Mouse (Mus musculus): ENCODE results near the gene Pcgf2. TPM values are rescaled to one million over a fixed set of nuclear protein-coding genes. Genes with fewer than 3 reads are reported as not detected.

Gene Pcgf2
- polyA plus RNA-seq, 1 experiment from 2014 or later, result 25.8 TPM

GRCm38 (mm10) chr11:97663528-97664338 is 36.6 kb downstream of the Pcgf2 start:
- ATAC-seq (ENCODE audit: low read depth), result 0 out of 2 replicates have a peak, but pooled peaks have one; percentile 20
- Histone ChIP-seq H3K4me1 (ENCODE audit: control insufficient read depth, insufficient read depth, low read length) (peaks cover 25% of the 10 kb centered on the region), H3K9me3 (ENCODE audit: control insufficient read depth, low read length) (no peaks in the 10 kb centered on the region), H3K4me3 (ENCODE audit: low read depth, low read length) (peak overlapping the region; percentile 82), H3K27ac (ENCODE audit: low read depth, low read length) (peak overlapping the region; percentile 80), H3K9ac (replicated peaks; ENCODE audit: low read depth, low read length) (peak overlapping the region; percentile 78), H3K36me3 (ENCODE audit: control insufficient read depth, insufficient read depth, low read length) (0 out of 2 replicates have a peak, but pooled peaks cover 5% of the 10 kb centered on the region), H3K4me2 (ENCODE audit: low read depth, low read length) (peak overlapping the region; percentile 83), H3K27me3 (ENCODE audit: control insufficient read depth, insufficient read depth, low read length) (peaks cover 13% of the 10 kb centered on the region)
- WGBS, result under 1% methylated on average over 35 of the region's 57 CpGs

DNA sequence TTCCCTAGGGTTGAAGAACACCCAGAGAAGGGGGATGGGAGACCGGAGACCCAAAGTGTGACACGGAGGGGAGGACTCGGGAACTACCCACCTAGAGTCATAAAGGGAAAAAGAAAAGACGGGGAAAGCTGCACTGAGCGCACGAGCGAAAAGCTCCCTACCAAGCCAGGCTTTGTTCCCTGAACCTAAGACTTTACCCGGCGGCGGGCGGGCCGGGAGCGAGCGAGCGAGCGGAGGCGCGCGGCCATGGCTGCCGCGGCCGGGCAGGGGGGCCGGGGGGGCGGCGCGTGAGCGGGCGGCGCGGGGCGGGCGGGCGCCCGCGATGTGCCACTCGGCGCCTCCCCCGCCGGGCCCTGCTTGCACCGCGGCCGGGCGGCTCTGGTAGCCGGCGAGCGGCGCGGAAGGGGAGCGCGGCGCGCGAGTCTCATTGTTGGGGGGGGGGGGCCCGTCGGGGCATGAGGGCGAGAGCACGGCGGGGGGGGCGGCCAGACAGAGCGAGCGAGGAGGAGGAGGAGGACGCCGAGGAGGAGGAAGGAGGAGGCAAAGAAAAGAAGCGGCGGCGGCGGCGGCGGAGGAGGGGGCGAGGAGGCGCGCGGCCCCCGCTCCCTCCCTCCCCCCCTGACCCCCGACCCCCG is 37.3 kb downstream of the Pcgf2 start, which contains the start of gene Mllt6:
Gene Mllt6, plus strand, starts transcription at position 522 of the 635 bp plus-strand sequence.
- Histone ChIP-seq H3K9me3 (ENCODE audit: control insufficient read depth, low read length) (no peaks in the 10 kb centered on the region), H3K36me3 (ENCODE audit: control insufficient read depth, insufficient read depth, low read length) (no peaks in the 10 kb centered on the region), H3K4me1 (ENCODE audit: control insufficient read depth, insufficient read depth, low read length) (peaks cover 25% of the 10 kb centered on the region), H3K27me3 (ENCODE audit: control insufficient read depth, insufficient read depth, low read length) (peaks cover 13% of the 10 kb centered on the region), H3K27ac (ENCODE audit: low read depth, low read length) (peak within 1 kb of the TSS; percentile 80), H3K9ac (replicated peaks; ENCODE audit: low read depth, low read length) (peak within 1 kb of the TSS; percentile 78), H3K4me2 (ENCODE audit: low read depth, low read length) (peak within 1 kb of the TSS; percentile 83), H3K4me3 (ENCODE audit: low read depth, low read length) (peak within 1 kb of the TSS; percentile 82)
- peak; percentile 64 for ATAC-seq (ENCODE audit: low read depth)
- under 1% methylated on average over 26 of the region's 76 CpGs for WGBS

- Histone ChIP-seq H3K27me3 (ENCODE audit: control insufficient read depth, insufficient read depth, low read length) (peaks cover 13% of the 10 kb centered on the region), H3K36me3 (ENCODE audit: control insufficient read depth, insufficient read depth, low read length) (no peaks in the 10 kb centered on the region), H3K4me3 (ENCODE audit: low read depth, low read length) (peak overlapping the region; percentile 82; the same call in 1 of the 2 replicates), H3K9ac (replicated peaks; ENCODE audit: low read depth, low read length) (no peak overlapping the region), H3K4me1 (ENCODE audit: control insufficient read depth, insufficient read depth, low read length) (peaks cover 25% of the 10 kb centered on the region), H3K27ac (ENCODE audit: low read depth, low read length) (no peak overlapping the region), H3K4me2 (ENCODE audit: low read depth, low read length) (peak overlapping the region; percentile 83), H3K9me3 (ENCODE audit: control insufficient read depth, low read length) (no peaks in the 10 kb centered on the region)
- no peak for ATAC-seq (ENCODE audit: low read depth)
- under 1% methylated on average over 21 of the region's 21 CpGs for WGBS
Measured at GRCm38 (mm10) chr11:97662207-97662892, 37.9 kb downstream of the Pcgf2 start.

- peaks cover 25% of the 10 kb centered on the region for H3K4me1 ChIP-seq (ENCODE audit: control insufficient read depth, insufficient read depth, low read length)
Measured at GRCm38 (mm10) chr11:97661648-97662133, 38.6 kb downstream of the Pcgf2 start.

GRCm38 (mm10) chr11:97660734-97661647 is 39.3 kb downstream of the Pcgf2 start:
- WGBS, result 2% methylated on average over 27 of the region's 27 CpGs
- Histone ChIP-seq H3K4me2 (ENCODE audit: low read depth, low read length) (peak overlapping the region; percentile 83), H3K4me3 (ENCODE audit: low read depth, low read length) (peak overlapping the region; percentile 82), H3K9ac (replicated peaks; ENCODE audit: low read depth, low read length) (peak overlapping the region; percentile 78; the same call in 1 of the 2 replicates), H3K27ac (ENCODE audit: low read depth, low read length) (no peak overlapping the region), H3K4me1 (ENCODE audit: control insufficient read depth, insufficient read depth, low read length) (peaks cover 25% of the 10 kb centered on the region), H3K36me3 (ENCODE audit: control insufficient read depth, insufficient read depth, low read length) (no peaks in the 10 kb centered on the region), H3K27me3 (ENCODE audit: control insufficient read depth, insufficient read depth, low read length) (peaks cover 13% of the 10 kb centered on the region), H3K9me3 (ENCODE audit: control insufficient read depth, low read length) (no peaks in the 10 kb centered on the region)
- ATAC-seq (ENCODE audit: low read depth), result no peak

More at GRCm38 (mm10) chr11:97661648-97662133, 38.6 kb downstream of the Pcgf2 start:
- Histone ChIP-seq H3K36me3 (ENCODE audit: control insufficient read depth, insufficient read depth, low read length) (no peaks in the 10 kb centered on the region), H3K27me3 (ENCODE audit: control insufficient read depth, insufficient read depth, low read length) (peaks cover 13% of the 10 kb centered on the region), H3K9me3 (ENCODE audit: control insufficient read depth, low read length) (no peaks in the 10 kb centered on the region), H3K27ac (ENCODE audit: low read depth, low read length) (no peak overlapping the region), H3K4me2 (ENCODE audit: low read depth, low read length) (peak overlapping the region; percentile 83), H3K9ac (replicated peaks; ENCODE audit: low read depth, low read length) (no peak overlapping the region), H3K4me3 (ENCODE audit: low read depth, low read length) (peak overlapping the region; percentile 82; the same call in 1 of the 2 replicates)
- ATAC-seq (ENCODE audit: low read depth), result no peak
- under 1% methylated on average over 18 of the region's 20 CpGs for WGBS

- H3K27me3 ChIP-seq (ENCODE audit: control insufficient read depth, insufficient read depth, low read length), result peaks cover 13% of the 10 kb centered on the region
- H3K27ac ChIP-seq (ENCODE audit: low read depth, low read length), result peak overlapping the region; percentile 66; the same call in 1 of the 2 replicates
- under 1% methylated on average over 61 of the region's 78 CpGs for WGBS
- H3K4me1 ChIP-seq (ENCODE audit: control insufficient read depth, insufficient read depth, low read length), result peaks cover 25% of the 10 kb centered on the region
- no peaks in the 10 kb centered on the region for H3K9me3 ChIP-seq (ENCODE audit: control insufficient read depth, low read length)
- H3K36me3 ChIP-seq (ENCODE audit: control insufficient read depth, insufficient read depth, low read length), result no peaks in the 10 kb centered on the region
- peak; percentile 87 for ATAC-seq (ENCODE audit: low read depth)
- H3K4me2 ChIP-seq (ENCODE audit: low read depth, low read length), result peak overlapping the region; percentile 83
- peak overlapping the region; percentile 78 for H3K9ac ChIP-seq (replicated peaks; ENCODE audit: low read depth, low read length)
- H3K4me3 ChIP-seq (ENCODE audit: low read depth, low read length), result peak overlapping the region; percentile 68
Measured at GRCm38 (mm10) chr11:97659990-97660714, 40.1 kb downstream of the Pcgf2 start.

DNA sequence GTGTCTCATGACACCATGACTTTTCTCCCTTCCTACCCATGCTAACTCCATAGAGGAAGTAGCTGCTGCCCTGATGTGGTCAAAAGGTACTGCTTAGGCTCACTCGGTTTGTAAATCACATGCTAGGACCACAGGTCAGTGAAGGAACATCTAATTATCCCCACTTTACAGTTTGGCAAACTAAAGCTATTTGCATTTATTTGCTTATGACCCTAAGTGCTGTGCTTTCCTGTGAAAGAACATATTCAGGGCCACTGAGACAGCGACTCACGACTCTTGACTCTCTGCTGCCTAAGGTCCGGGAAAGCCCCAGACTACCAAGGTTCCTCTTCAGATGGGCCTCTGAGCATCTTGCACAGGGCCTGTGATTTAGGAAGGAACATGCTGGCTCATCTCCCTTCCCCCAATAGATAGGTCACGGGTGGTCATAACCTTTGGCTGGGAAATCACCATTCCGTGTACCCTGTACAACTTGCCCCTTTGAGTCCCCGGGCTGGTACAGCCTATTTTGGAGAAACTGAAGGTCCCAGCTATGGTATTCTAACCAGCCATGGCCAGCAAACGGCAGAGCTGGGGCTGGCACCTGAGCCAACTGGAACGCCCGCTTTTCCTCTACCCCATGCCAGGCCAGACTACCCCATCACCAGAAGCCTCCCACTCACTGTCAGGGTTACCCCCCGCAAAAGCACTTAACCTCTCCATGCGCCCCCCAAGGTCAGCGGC is 40.9 kb downstream of the Pcgf2 start:
- H3K4me2 ChIP-seq (ENCODE audit: low read depth, low read length), result peak overlapping the region; percentile 83
- no peaks in the 10 kb centered on the region for H3K36me3 ChIP-seq (ENCODE audit: control insufficient read depth, insufficient read depth, low read length)
- H3K9ac ChIP-seq (replicated peaks; ENCODE audit: low read depth, low read length), result peak overlapping the region; percentile 78
- no peak for ATAC-seq (ENCODE audit: low read depth)
- peak overlapping the region; percentile 66; the same call in 1 of the 2 replicates for H3K27ac ChIP-seq (ENCODE audit: low read depth, low read length)
- no peaks in the 10 kb centered on the region for H3K9me3 ChIP-seq (ENCODE audit: control insufficient read depth, low read length)
- peak overlapping the region; percentile 68 for H3K4me3 ChIP-seq (ENCODE audit: low read depth, low read length)
- WGBS, result 10% methylated on average over 13 of the region's 13 CpGs
- H3K4me1 ChIP-seq (ENCODE audit: control insufficient read depth, insufficient read depth, low read length), result peaks cover 20% of the 10 kb centered on the region
- H3K27me3 ChIP-seq (ENCODE audit: control insufficient read depth, insufficient read depth, low read length), result peaks cover 13% of the 10 kb centered on the region

Data from neural tube, embryonic 14.5 days (tissue).